Mouse (Mus musculus): Measurements from ENCODE around the gene Atg16l2. TPM values are rescaled to one million over a fixed set of nuclear protein-coding genes. Genes with fewer than 3 reads are reported as not detected.
A peak's percentile ranks its signal among the peaks of the same experiment; 100 is the strongest.

Atg16l2 gene
- polyA plus RNA-seq, 1 experiment from 2014 or later, result 5.3 TPM

- peaks cover 25% of the 10 kb centered on the region for H3K4me1 ChIP-seq (ENCODE audit: insufficient read depth)
- TF ChIP-seq EP300 (IDR thresholded peaks at IDR 0.05; ENCODE audit: low read depth) (no peak), CTCF (IDR thresholded peaks at IDR 0.05; ENCODE audit: low read depth) (no peak)
- no peaks in the 10 kb centered on the region for H3K9me3 ChIP-seq (ENCODE audit: low read length)
- H3K9ac ChIP-seq (replicated peaks), result peak overlapping the region; percentile 19
- peak overlapping the region; percentile 70 for H3K4me2 ChIP-seq (ENCODE audit: low read depth, low read length)
- H3K4me3 ChIP-seq (ENCODE audit: low read depth, low read length), result peak overlapping the region; percentile 52; the same call in 1 of the 2 replicates
- no peaks in the 10 kb centered on the region for H3K36me3 ChIP-seq (replicated peaks; ENCODE audit: insufficient read depth, low read length)
- ATAC-seq (no peak), DNase-seq (no peak)
- WGBS (ENCODE audit: insufficient replicate concordance), result 21% methylated on average over 2 of the region's 2 CpGs
- H3K27me3 ChIP-seq (ENCODE audit: insufficient read depth, low read length), result no peaks in the 10 kb centered on the region
- H3K27ac ChIP-seq (ENCODE audit: low read depth), result peak overlapping the region; percentile 25; the same call in 1 of the 2 replicates
These were observed 9.0 kb upstream of the Atg16l2 start for GRCm38 (mm10) chr7:101311061-101311460.

- peak overlapping the region; percentile 70 for H3K4me2 ChIP-seq (ENCODE audit: low read depth, low read length)
- H3K4me1 ChIP-seq (ENCODE audit: insufficient read depth), result peaks cover 22% of the 10 kb centered on the region
- ATAC-seq (peak; percentile 95), DNase-seq (peak; percentile 97)
- H3K4me3 ChIP-seq (ENCODE audit: low read depth, low read length), result peak overlapping the region; percentile 52
- 1% methylated on average over 43 of the region's 43 CpGs for WGBS (ENCODE audit: insufficient replicate concordance)
- TF ChIP-seq EP300 (IDR thresholded peaks at IDR 0.05; ENCODE audit: low read depth) (peak; percentile 59; the same call in 1 of the 2 replicates), CTCF (IDR thresholded peaks at IDR 0.05; ENCODE audit: low read depth) (peak; percentile 98)
- no peaks in the 10 kb centered on the region for H3K27me3 ChIP-seq (ENCODE audit: insufficient read depth, low read length)
- peak overlapping the region; percentile 61 for H3K9ac ChIP-seq (replicated peaks)
- no peaks in the 10 kb centered on the region for H3K36me3 ChIP-seq (replicated peaks; ENCODE audit: insufficient read depth, low read length)
- peak overlapping the region; percentile 90 for H3K27ac ChIP-seq (ENCODE audit: low read depth)
- no peaks in the 10 kb centered on the region for H3K9me3 ChIP-seq (ENCODE audit: low read length)
These were observed 8.4 kb upstream of the Atg16l2 start for GRCm38 (mm10) chr7:101310327-101311028.

- no peaks in the 10 kb centered on the region for H3K27me3 ChIP-seq (ENCODE audit: insufficient read depth, low read length)
- H3K4me3 ChIP-seq (ENCODE audit: low read depth, low read length), result peak overlapping the region; percentile 52
- peaks cover 18% of the 10 kb centered on the region for H3K4me1 ChIP-seq (ENCODE audit: insufficient read depth)
- peak overlapping the region; percentile 61 for H3K9ac ChIP-seq (replicated peaks)
- 34% methylated on average over 5 of the region's 5 CpGs for WGBS (ENCODE audit: insufficient replicate concordance)
- H3K27ac ChIP-seq (ENCODE audit: low read depth), result peak overlapping the region; percentile 90
- ATAC-seq (peak; percentile 26), DNase-seq (no peak)
- peak overlapping the region; percentile 70 for H3K4me2 ChIP-seq (ENCODE audit: low read depth, low read length)
- H3K36me3 ChIP-seq (replicated peaks; ENCODE audit: insufficient read depth, low read length), result no peaks in the 10 kb centered on the region
- TF ChIP-seq CTCF (IDR thresholded peaks at IDR 0.05; ENCODE audit: low read depth), result no peak
- no peak for TF ChIP-seq EP300 (IDR thresholded peaks at IDR 0.05; ENCODE audit: low read depth)
- H3K9me3 ChIP-seq (ENCODE audit: low read length), result no peaks in the 10 kb centered on the region
These were observed 7.9 kb upstream of the Atg16l2 start for GRCm38 (mm10) chr7:101309985-101310326.

GRCm38 (mm10) chr7:101306841-101307240 is 4.8 kb upstream of the Atg16l2 start:
- H3K27me3 ChIP-seq (ENCODE audit: insufficient read depth, low read length), result no peaks in the 10 kb centered on the region
- H3K9ac ChIP-seq (replicated peaks), result no peak overlapping the region
- DNase-seq, result no peak
- no peaks in the 10 kb centered on the region for H3K9me3 ChIP-seq (ENCODE audit: low read length)
- 38% methylated on average over 2 of the region's 2 CpGs for WGBS (ENCODE audit: insufficient replicate concordance)
- H3K4me1 ChIP-seq (ENCODE audit: insufficient read depth), result peaks cover 15% of the 10 kb centered on the region
- no peak overlapping the region for H3K4me3 ChIP-seq (ENCODE audit: low read depth, low read length)
- no peak for ATAC-seq
- no peak overlapping the region for H3K27ac ChIP-seq (ENCODE audit: low read depth)
- no peaks in the 10 kb centered on the region for H3K36me3 ChIP-seq (replicated peaks; ENCODE audit: insufficient read depth, low read length)
- H3K4me2 ChIP-seq (ENCODE audit: low read depth, low read length), result no peak overlapping the region
- TF ChIP-seq CTCF (IDR thresholded peaks at IDR 0.05; ENCODE audit: low read depth) (no peak), EP300 (IDR thresholded peaks at IDR 0.05; ENCODE audit: low read depth) (no peak)

- Histone ChIP-seq H3K27me3 (ENCODE audit: insufficient read depth, low read length) (no peaks in the 10 kb centered on the region), H3K4me2 (ENCODE audit: low read depth, low read length) (peak overlapping the region; percentile 92), H3K4me1 (ENCODE audit: insufficient read depth) (peaks cover 24% of the 10 kb centered on the region), H3K27ac (ENCODE audit: low read depth) (peak overlapping the region; percentile 89; the same call in 1 of the 2 replicates), H3K36me3 (replicated peaks; ENCODE audit: insufficient read depth, low read length) (no peaks in the 10 kb centered on the region; the same call in none of the 2 replicates), H3K4me3 (ENCODE audit: low read depth, low read length) (peak overlapping the region; percentile 81), H3K9ac (replicated peaks) (peak overlapping the region; percentile 76), H3K9me3 (ENCODE audit: low read length) (no peaks in the 10 kb centered on the region)
- no peak for DNase-seq
- no peak for ATAC-seq
- WGBS (ENCODE audit: insufficient replicate concordance), result 41% methylated on average over 7 of the region's 7 CpGs
- no peak for TF ChIP-seq EP300 (IDR thresholded peaks at IDR 0.05; ENCODE audit: low read depth)
- TF ChIP-seq CTCF (IDR thresholded peaks at IDR 0.05; ENCODE audit: low read depth), result no peak
These were observed 640 bp upstream of the Atg16l2 start for GRCm38 (mm10) chr7:101302691-101303090.

- 1% methylated on average over 28 of the region's 30 CpGs for WGBS (ENCODE audit: insufficient replicate concordance)
- DNase-seq (no peak), ATAC-seq (peak; percentile 32)
- Histone ChIP-seq H3K4me3 (ENCODE audit: low read depth, low read length) (peak overlapping the region; percentile 81), H3K4me2 (ENCODE audit: low read depth, low read length) (peak overlapping the region; percentile 92), H3K9me3 (ENCODE audit: low read length) (no peaks in the 10 kb centered on the region), H3K9ac (replicated peaks) (peak overlapping the region; percentile 76), H3K27ac (ENCODE audit: low read depth) (peak overlapping the region; percentile 89), H3K4me1 (ENCODE audit: insufficient read depth) (peaks cover 24% of the 10 kb centered on the region), H3K27me3 (ENCODE audit: insufficient read depth, low read length) (no peaks in the 10 kb centered on the region), H3K36me3 (replicated peaks; ENCODE audit: insufficient read depth, low read length) (peaks cover 4% of the 10 kb centered on the region)
- TF ChIP-seq EP300 (IDR thresholded peaks at IDR 0.05; ENCODE audit: low read depth) (no peak), CTCF (IDR thresholded peaks at IDR 0.05; ENCODE audit: low read depth) (no peak)
These were observed 630 bp downstream of the Atg16l2 start for GRCm38 (mm10) chr7:101301361-101301880.

Data from liver, postnatal 0 days (tissue).